Mouse (Mus musculus) C3H10T1/2 (cell line): ENCODE results near the gene Ovch2. TPM values are rescaled to one million over a fixed set of nuclear protein-coding genes. Genes with fewer than 3 reads are reported as not detected.

Source experiments
- polyA plus RNA-seq, 2 experiments: library from polyadenylated mRNA; unstranded; fragments of >200 nt; fragmentation: generic; extraction: Trizol; gene quantifications; one replicate each; pipeline ENCODE4 v1.2.1; 2012; ENCODE audit warnings: missing spikeins in 2 of 2

The Ovch2 gene
- polyA plus RNA-seq = under 1 TPM in 1 of 2 experiments, not detected in 1; 0.02 TPM

GRCm38 (mm10) chr7:107801108-107801507, at the start of gene Ovch2:
Ovch2 (minus strand) TSS chr7:107801208.

GRCm38 (mm10) chr7:107847390-107847789, 46.4 kb upstream of the Ovch2 start, which contains the start of gene Olfr470:
Olfr470 (minus strand) TSS chr7:107847490.

GRCm38 (mm10) chr7:107825441-107825840, 24.4 kb upstream of the Ovch2 start, which contains the start of gene Olfr469:
Olfr469 (minus strand) TSS chr7:107825541.

GRCm38 (mm10) chr7:107811963-107812362, 11.0 kb upstream of the Ovch2 start, which contains the start of gene Olfr467:
Olfr467 (plus strand) TSS chr7:107812263.

GRCm38 (mm10) chr7:107757308-107758151, 43.5 kb downstream of the Ovch2 start, which contains the start of gene Cyb5r2:
Cyb5r2 (minus strand) TSS chr7:107758032.

Other genes starting within 250 kb of the Ovch2 start
- gene Olfml1, start 233.8 kb downstream of the Ovch2 start, polyA plus RNA-seq = under 1 TPM in 1 of 2 experiments, not detected in 1; 0.86 TPM
- gene Ppfibp2, start 206.0 kb downstream of the Ovch2 start, polyA plus RNA-seq = under 1 TPM; 0.06 to 0.40 TPM
- not detected for gene 5330417H12Rik, start 176.0 kb downstream of the Ovch2 start, polyA plus RNA-seq
- gene Cyb5r2, start 43.2 kb downstream of the Ovch2 start, polyA plus RNA-seq = not detected
- gene Olfr467, start 11.1 kb upstream of the Ovch2 start, polyA plus RNA-seq = not detected
- gene Olfr469, start 24.3 kb upstream of the Ovch2 start, polyA plus RNA-seq = not detected
- not detected for gene Olfr470, start 46.3 kb upstream of the Ovch2 start, polyA plus RNA-seq
- not detected for gene Olfr472, start 96.7 kb upstream of the Ovch2 start, polyA plus RNA-seq
- gene Olfr473, start 129.2 kb upstream of the Ovch2 start, polyA plus RNA-seq = not detected
- gene Olfr474, start 153.4 kb upstream of the Ovch2 start, polyA plus RNA-seq = not detected
- gene Olfr476, start 163.6 kb upstream of the Ovch2 start, polyA plus RNA-seq = not detected
- not detected for gene Olfr477, start 185.5 kb upstream of the Ovch2 start, polyA plus RNA-seq
- gene Olfr478, start 232.8 kb upstream of the Ovch2 start, polyA plus RNA-seq = not detected
- gene Olfr479, start 249.5 kb upstream of the Ovch2 start, polyA plus RNA-seq = not detected